Mouse (Mus musculus) urinary bladder, postnatal 10 days (tissue): ENCODE data around the gene Bmpr1b.

ENCODE experiments used
- DNase-seq: peaks from one replicate; pipeline ENCODE4 v3.0.0; 2022; ENCODE audit warnings: low spot score

Gene Bmpr1b

GRCm38 (mm10) chr3:142034160-142034559, 135.1 kb downstream of the Bmpr1b start:
- DNase-seq: no peak

- DNase-seq: no peak
These were observed 149.5 kb downstream of the Bmpr1b start for GRCm38 (mm10) chr3:142019716-142020115.

GRCm38 (mm10) chr3:141984548-141984947, 184.7 kb downstream of the Bmpr1b start:
- no peak for DNase-seq

GRCm38 (mm10) chr3:141981613-141982432, 187.4 kb downstream of the Bmpr1b start:
- no peak for DNase-seq

- no peak for DNase-seq
These were observed 203.0 kb downstream of the Bmpr1b start for GRCm38 (mm10) chr3:141966244-141966643.

GRCm38 (mm10) chr3:141952931-141953330, 216.3 kb downstream of the Bmpr1b start:
- DNase-seq: no peak

GRCm38 (mm10) chr3:141950642-141951041, 218.6 kb downstream of the Bmpr1b start:
- no peak for DNase-seq

- no peak for DNase-seq
These were observed 220.7 kb downstream of the Bmpr1b start for GRCm38 (mm10) chr3:141948506-141948905.

- no peak for DNase-seq
These were observed 221.1 kb downstream of the Bmpr1b start for GRCm38 (mm10) chr3:141948096-141948495.

GRCm38 (mm10) chr3:141946846-141947245, 222.4 kb downstream of the Bmpr1b start:
- DNase-seq: no peak

- no peak for DNase-seq
These were observed 225.9 kb downstream of the Bmpr1b start for GRCm38 (mm10) chr3:141943317-141943742.

- DNase-seq: no peak
These were observed 229.0 kb downstream of the Bmpr1b start for GRCm38 (mm10) chr3:141940207-141940606.

GRCm38 (mm10) chr3:141936594-141937272, 232.5 kb downstream of the Bmpr1b start:
- DNase-seq: no peak

GRCm38 (mm10) chr3:141932956-141933355, 236.3 kb downstream of the Bmpr1b start:
- no peak for DNase-seq

GRCm38 (mm10) chr3:141931372-141932092, 237.7 kb downstream of the Bmpr1b start:
- no peak for DNase-seq

GRCm38 (mm10) chr3:141923442-141923841, 245.8 kb downstream of the Bmpr1b start:
- DNase-seq: no peak

GRCm38 (mm10) chr3:141921161-141921560, 248.1 kb downstream of the Bmpr1b start:
- no peak for DNase-seq

GRCm38 (mm10) chr3:141919661-141920060, 249.6 kb downstream of the Bmpr1b start:
- DNase-seq: no peak

- no peak for DNase-seq
These were observed 252.1 kb downstream of the Bmpr1b start for GRCm38 (mm10) chr3:141917166-141917565.

- DNase-seq: no peak
These were observed 253.2 kb downstream of the Bmpr1b start for GRCm38 (mm10) chr3:141915995-141916394.

GRCm38 (mm10) chr3:141914588-141914987, 254.6 kb downstream of the Bmpr1b start:
- DNase-seq: no peak

GRCm38 (mm10) chr3:141909136-141909535, 260.1 kb downstream of the Bmpr1b start:
- DNase-seq: no peak
